Mouse (Mus musculus) c-Kit-positive CD71-positive TER-119-positive erythroid progenitor cells, embryonic 14.5 days (primary cell): ENCODE data around the gene Cfap65.

Source experiments
- DNase-seq: peaks from one replicate; pipeline ENCODE4 v3.0.0-alpha.2; 2013; ENCODE audit warnings: low spot score

Cfap65 gene

GRCm38 (mm10) chr1:74936221-74936830 lies 927 bp upstream of the Cfap65 start:
- no peak for DNase-seq

- no peak for DNase-seq
Observed at GRCm38 (mm10) chr1:74927621-74928296, 7.6 kb downstream of the Cfap65 start.

- no peak for DNase-seq
Observed at GRCm38 (mm10) chr1:74926721-74927120, 8.7 kb downstream of the Cfap65 start.

- DNase-seq, result no peak
Observed at GRCm38 (mm10) chr1:74924464-74924863, 10.9 kb downstream of the Cfap65 start.

GRCm38 (mm10) chr1:74915706-74916105 lies 19.7 kb downstream of the Cfap65 start:
- DNase-seq, result no peak

GRCm38 (mm10) chr1:74902191-74902590 lies 33.2 kb downstream of the Cfap65 start:
- DNase-seq, result no peak

GRCm38 (mm10) chr1:74901686-74902085 lies 33.7 kb downstream of the Cfap65 start:
- peak; percentile 42 for DNase-seq

- no peak for DNase-seq
Observed at GRCm38 (mm10) chr1:74900341-74901285, 34.8 kb downstream of the Cfap65 start.

GRCm38 (mm10) chr1:74898656-74899431 lies 36.6 kb downstream of the Cfap65 start:
- no peak for DNase-seq

- no peak for DNase-seq
Observed at GRCm38 (mm10) chr1:74897976-74898375, 37.4 kb downstream of the Cfap65 start.

- DNase-seq, result peak; percentile 28
Observed at GRCm38 (mm10) chr1:74894966-74895365, 40.4 kb downstream of the Cfap65 start.

GRCm38 (mm10) chr1:74893134-74893855 lies 42.1 kb downstream of the Cfap65 start, which contains the start of gene Cryba2:
TSS of gene Cryba2 (minus strand) at chr1:74893143.
- no peak for DNase-seq

- no peak for DNase-seq
Observed at GRCm38 (mm10) chr1:74892351-74893133, 42.9 kb downstream of the Cfap65 start.

- DNase-seq, result peak; percentile 15
Observed at GRCm38 (mm10) chr1:74891513-74891912, 43.9 kb downstream of the Cfap65 start.

- DNase-seq, result no peak
Observed at GRCm38 (mm10) chr1:74885369-74886042, 49.9 kb downstream of the Cfap65 start, which contains the start of gene Fev. TSS of gene Fev (minus strand) at chr1:74885419.

GRCm38 (mm10) chr1:74884196-74885141 lies 50.9 kb downstream of the Cfap65 start:
- no peak for DNase-seq

- DNase-seq, result no peak
Observed at GRCm38 (mm10) chr1:74883441-74883840, 52.0 kb downstream of the Cfap65 start.

- no peak for DNase-seq
Observed at GRCm38 (mm10) chr1:74882828-74883227, 52.6 kb downstream of the Cfap65 start.
